Mouse (Mus musculus): ENCODE results near the gene Cdc34b. TPM values are rescaled to one million over a fixed set of nuclear protein-coding genes. Genes with fewer than 3 reads are reported as not detected.
A peak's percentile ranks its signal among the peaks of the same experiment; 100 is the strongest.

The Cdc34b gene
- polyA plus RNA-seq, 1 experiment from 2014 or later, result not detected

DNA sequence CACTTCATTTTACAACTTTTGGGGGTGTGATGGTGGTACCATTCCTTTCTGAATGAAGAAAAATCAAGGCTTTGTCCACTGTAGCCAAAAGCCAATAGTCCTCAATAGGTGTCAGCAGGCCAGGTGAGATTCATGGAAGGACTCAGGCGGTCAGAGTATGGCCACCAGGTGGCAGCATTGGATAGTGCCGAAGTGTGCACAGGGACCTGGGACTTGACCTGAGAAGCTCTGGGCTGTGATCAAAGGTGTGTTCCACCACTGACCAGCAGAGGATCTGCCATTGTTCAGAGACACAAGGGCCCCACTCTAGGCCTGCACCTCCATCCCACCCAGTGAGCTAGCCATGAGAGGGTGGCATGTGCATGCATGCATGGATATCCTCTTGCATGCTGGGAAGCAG, 43.7 kb downstream of the Cdc34b start:
- ATAC-seq (ENCODE audit: insufficient number of reproducible peaks, low FRiP score, low TSS enrichment, low read depth) (no peak), DNase-seq (ENCODE audit: low spot score) (peak; percentile 82)
- H3K27me3 ChIP-seq (ENCODE audit: control insufficient read depth, insufficient read depth, low read length), result no peaks in the 10 kb centered on the region
- H3K4me3 ChIP-seq (ENCODE audit: low read depth, low read length), result no peak overlapping the region
- no peaks in the 10 kb centered on the region for H3K9me3 ChIP-seq (ENCODE audit: control insufficient read depth, low read length)
- no peaks in the 10 kb centered on the region for H3K4me1 ChIP-seq (ENCODE audit: control insufficient read depth, insufficient read depth, low read length)
- 2% methylated on average over 2 of the region's 2 CpGs for WGBS
- no peak overlapping the region for H3K4me2 ChIP-seq (ENCODE audit: low read depth, severe bottlenecking)
- no peak overlapping the region for H3K9ac ChIP-seq (ENCODE audit: low read length)
- H3K36me3 ChIP-seq (ENCODE audit: control insufficient read depth, insufficient read depth, low read length), result no peaks in the 10 kb centered on the region
- H3K27ac ChIP-seq (replicated peaks; ENCODE audit: low read depth, low read length), result no peak overlapping the region

GRCm38 (mm10) chr11:94791700-94792099, 50.1 kb downstream of the Cdc34b start:
- Histone ChIP-seq H3K9ac (ENCODE audit: low read length) (no peak overlapping the region), H3K27ac (replicated peaks; ENCODE audit: low read depth, low read length) (no peak overlapping the region), H3K4me1 (ENCODE audit: control insufficient read depth, insufficient read depth, low read length) (no peaks in the 10 kb centered on the region), H3K4me3 (ENCODE audit: low read depth, low read length) (no peak overlapping the region), H3K27me3 (ENCODE audit: control insufficient read depth, insufficient read depth, low read length) (no peaks in the 10 kb centered on the region), H3K36me3 (ENCODE audit: control insufficient read depth, insufficient read depth, low read length) (no peaks in the 10 kb centered on the region), H3K9me3 (ENCODE audit: control insufficient read depth, low read length) (no peaks in the 10 kb centered on the region), H3K4me2 (ENCODE audit: low read depth, severe bottlenecking) (no peak overlapping the region)
- ATAC-seq (ENCODE audit: insufficient number of reproducible peaks, low FRiP score, low TSS enrichment, low read depth) (no peak), DNase-seq (ENCODE audit: low spot score) (no peak)

Other genes with a start within 250 kb of the Cdc34b start
- gene Epn3, start 241.8 kb upstream of the Cdc34b start, polyA plus RNA-seq (2014; fragmentation: Nextera tagmentation; extraction: Ambion mirVana), result 2.8 and 3.1 TPM in 2 replicates
- gene Mycbpap, start 220.0 kb upstream of the Cdc34b start, polyA plus RNA-seq (2014; fragmentation: Nextera tagmentation; extraction: Ambion mirVana), result 4.2 and 4.9 TPM in 2 replicates
- 3.1 and 4.1 TPM in 2 replicates for gene Rsad1, start 192.5 kb upstream of the Cdc34b start, polyA plus RNA-seq (2014; fragmentation: Nextera tagmentation; extraction: Ambion mirVana)
- gene Chad, start 176.7 kb upstream of the Cdc34b start, polyA plus RNA-seq (2014; fragmentation: Nextera tagmentation; extraction: Ambion mirVana), result 0.53 and 0.55 TPM in 2 replicates
- 8.6 and 10.6 TPM in 2 replicates for gene Acsf2, start 139.9 kb upstream of the Cdc34b start, polyA plus RNA-seq (2014; fragmentation: Nextera tagmentation; extraction: Ambion mirVana)
- 191 and 206 TPM in 2 replicates for gene Lrrc59, start 112.0 kb upstream of the Cdc34b start, polyA plus RNA-seq (2014; fragmentation: Nextera tagmentation; extraction: Ambion mirVana)
- gene Mrpl27, start 88.0 kb upstream of the Cdc34b start, polyA plus RNA-seq (2014; fragmentation: Nextera tagmentation; extraction: Ambion mirVana), result 133 and 141 TPM in 2 replicates
- 52.6 and 55.9 TPM in 2 replicates for gene Eme1, start 87.8 kb upstream of the Cdc34b start, polyA plus RNA-seq (2014; fragmentation: Nextera tagmentation; extraction: Ambion mirVana)
- 16.2 and 16.7 TPM in 2 replicates for gene Xylt2, start 64.3 kb upstream of the Cdc34b start, polyA plus RNA-seq (2014; fragmentation: Nextera tagmentation; extraction: Ambion mirVana)
- 0.25 TPM in 1 of 2 replicates, not detected in the other for gene Gm11541, start 37.3 kb upstream of the Cdc34b start, polyA plus RNA-seq (2014; fragmentation: Nextera tagmentation; extraction: Ambion mirVana)
- not detected in 2 replicates for gene Tmem92, start 40.9 kb downstream of the Cdc34b start, polyA plus RNA-seq (2014; fragmentation: Nextera tagmentation; extraction: Ambion mirVana)
- gene Col1a1, start 194.4 kb downstream of the Cdc34b start, polyA plus RNA-seq (2014; fragmentation: Nextera tagmentation; extraction: Ambion mirVana), result 89.0 and 102 TPM in 2 replicates
- not detected in 2 replicates for gene Hils1, start 225.8 kb downstream of the Cdc34b start, polyA plus RNA-seq (2014; fragmentation: Nextera tagmentation; extraction: Ambion mirVana)
- 0.60 and 0.70 TPM in 2 replicates for gene Sgca, start 234.5 kb downstream of the Cdc34b start, polyA plus RNA-seq (2014; fragmentation: Nextera tagmentation; extraction: Ambion mirVana)
- gene Ppp1r9b, start 249.3 kb downstream of the Cdc34b start, polyA plus RNA-seq (2014; fragmentation: Nextera tagmentation; extraction: Ambion mirVana), result 14.4 and 14.8 TPM in 2 replicates

All from limb, embryonic 11.5 days (tissue).